Mouse (Mus musculus) lung, embryonic 16.5 days (tissue): ENCODE measurements around the gene Ttc28. TPM values are rescaled to one million over a fixed set of nuclear protein-coding genes. Genes with fewer than 3 reads are reported as not detected.

Source experiments
- ATAC-seq: fragments of 200-750 bp; cut with Nextera tagmentation; 2 replicates; pipeline ENCODE4 v1.8.0; 2017; ENCODE audit warnings: low read depth, mild to moderate bottlenecking, moderate library complexity
- H3K27ac ChIP-seq: fragments of 300-500 bp; sonication (generic); 2 replicates; pipeline ENCODE4 v1.5.1; 2014; ENCODE audit warnings: mild to moderate bottlenecking, control low read depth, low read length
- H3K27me3 ChIP-seq: fragments of 300-500 bp; sonication (generic); 2 replicates; pipeline ENCODE4 v1.6.1; 2014; ENCODE audit warnings: low read depth, low read length, mixed read lengths; ENCODE audit not compliant: control insufficient read depth, insufficient read depth
- H3K36me3 ChIP-seq: fragments of 300-500 bp; sonication (generic); 2 replicates; pipeline ENCODE4 v1.6.1; 2014; ENCODE audit warnings: low read length; ENCODE audit not compliant: control insufficient read depth, insufficient read depth
- H3K4me1 ChIP-seq: fragments of 300-500 bp; sonication (generic); replicated peaks from 2 replicates; pipeline ENCODE4 v1.6.1; 2014; ENCODE audit warnings: low read length, mixed read lengths; ENCODE audit not compliant: control insufficient read depth, insufficient read depth
- H3K4me2 ChIP-seq: fragments of 300-500 bp; sonication (generic); 2 replicates; pipeline ENCODE4 v1.6.1; 2014; ENCODE audit warnings: low read depth, low read length, control low read depth
- H3K4me3 ChIP-seq: fragments of 300-500 bp; sonication (generic); 2 replicates; pipeline ENCODE4 v1.5.1; 2014; ENCODE audit warnings: mild to moderate bottlenecking, low read length, control low read depth
- H3K9ac ChIP-seq: fragments of 300-500 bp; sonication (generic); 2 replicates; pipeline ENCODE4 v1.6.1; 2014; ENCODE audit warnings: low read length, control low read depth
- H3K9me3 ChIP-seq: fragments of 300-500 bp; sonication (generic); 2 replicates; pipeline ENCODE4 v1.6.1; 2016; ENCODE audit warnings: low read length; ENCODE audit not compliant: control insufficient read depth
- WGBS: fragments of 180-500 bp; shearing (Covaris S2); extraction: QIAGEN DNeasy Blood & Tissue Kit; methylation state at CpG from one replicate; pipeline ENCODE4 v1.1.7; 2014; 5-methylcytosine and 5-hydroxymethylcytosine counted together
- polyA plus RNA-seq: library from polyadenylated mRNA; unstranded; fragments of >200 nt; fragmentation: Nextera tagmentation; extraction: Ambion mirVana; gene quantifications from 2 replicates; pipeline ENCODE4 v1.2.1, GENCODE M21; 2015

Gene Ttc28
- polyA plus RNA-seq, 1 experiment from 2014 or later = 8.4 TPM

- WGBS = 69% methylated on average over 11 of the region's 11 CpGs
- no peak for ATAC-seq
- Histone ChIP-seq H3K4me2 (no peak overlapping the region), H3K27me3 (no peaks in the 10 kb centered on the region), H3K4me1 (peaks cover 7% of the 10 kb centered on the region; the same call in 1 of the 2 replicates), H3K9me3 (no peaks in the 10 kb centered on the region), H3K27ac (no peak overlapping the region), H3K4me3 (no peak overlapping the region), H3K36me3 (no peaks in the 10 kb centered on the region), H3K9ac (no peak overlapping the region)
Observed at GRCm38 (mm10) chr5:110967483-110968055, 88.0 kb downstream of the Ttc28 start.

- Histone ChIP-seq H3K36me3 (no peaks in the 10 kb centered on the region), H3K4me1 (peaks cover 7% of the 10 kb centered on the region; the same call in 1 of the 2 replicates), H3K27ac (no peak overlapping the region), H3K9ac (no peak overlapping the region), H3K4me2 (no peak overlapping the region), H3K9me3 (no peaks in the 10 kb centered on the region), H3K27me3 (no peaks in the 10 kb centered on the region), H3K4me3 (no peak overlapping the region)
- ATAC-seq = no peak
- 61% methylated on average over 1 of the region's 1 CpGs for WGBS
Observed at GRCm38 (mm10) chr5:110968566-110968965, 89.0 kb downstream of the Ttc28 start.

- peaks cover 7% of the 10 kb centered on the region; the same call in 1 of the 2 replicates for H3K4me1 ChIP-seq
- no peak overlapping the region for H3K27ac ChIP-seq
- no peak overlapping the region for H3K4me2 ChIP-seq
- no peak overlapping the region for H3K4me3 ChIP-seq
- 43% methylated on average over 9 of the region's 9 CpGs for WGBS
- 0 out of 2 replicates have a peak, but pooled peaks cover 2% of the 10 kb centered on the region for H3K36me3 ChIP-seq
- peak; percentile 41; the same call in 1 of the 2 replicates for ATAC-seq
- H3K9me3 ChIP-seq = 0 out of 2 replicates have a peak, but pooled peaks cover 4% of the 10 kb centered on the region
- no peaks in the 10 kb centered on the region for H3K27me3 ChIP-seq
- H3K9ac ChIP-seq = no peak overlapping the region
Observed at GRCm38 (mm10) chr5:110970162-110970780, 90.7 kb downstream of the Ttc28 start.

DNA sequence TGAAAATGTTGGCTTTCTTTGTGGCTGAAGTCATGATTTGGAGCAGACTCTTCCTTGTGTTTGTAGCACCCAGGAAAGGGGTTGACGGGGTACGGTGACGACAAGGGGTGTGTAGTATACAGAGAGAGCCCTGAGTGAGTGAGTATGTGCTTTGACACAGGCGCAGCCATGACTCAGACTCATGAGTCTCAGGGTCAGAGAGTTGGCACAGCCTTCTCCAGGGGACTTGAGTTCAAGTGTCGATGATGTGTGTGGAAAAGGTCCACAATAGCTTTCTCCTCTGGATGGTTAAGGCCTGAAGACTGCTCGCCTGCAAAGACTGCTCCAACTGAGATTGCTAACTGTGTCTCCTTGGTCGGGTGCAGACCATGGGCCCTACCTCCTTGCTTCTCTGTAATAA lies 97.1 kb downstream of the Ttc28 start:
- Histone ChIP-seq H3K4me3 (no peak overlapping the region), H3K4me1 (peaks cover 8% of the 10 kb centered on the region), H3K9ac (no peak overlapping the region), H3K27ac (no peak overlapping the region), H3K9me3 (0 out of 2 replicates have a peak, but pooled peaks cover 4% of the 10 kb centered on the region), H3K4me2 (no peak overlapping the region), H3K36me3 (0 out of 2 replicates have a peak, but pooled peaks cover 2% of the 10 kb centered on the region), H3K27me3 (no peaks in the 10 kb centered on the region)
- 78% methylated on average over 7 of the region's 7 CpGs for WGBS
- ATAC-seq = no peak

DNA sequence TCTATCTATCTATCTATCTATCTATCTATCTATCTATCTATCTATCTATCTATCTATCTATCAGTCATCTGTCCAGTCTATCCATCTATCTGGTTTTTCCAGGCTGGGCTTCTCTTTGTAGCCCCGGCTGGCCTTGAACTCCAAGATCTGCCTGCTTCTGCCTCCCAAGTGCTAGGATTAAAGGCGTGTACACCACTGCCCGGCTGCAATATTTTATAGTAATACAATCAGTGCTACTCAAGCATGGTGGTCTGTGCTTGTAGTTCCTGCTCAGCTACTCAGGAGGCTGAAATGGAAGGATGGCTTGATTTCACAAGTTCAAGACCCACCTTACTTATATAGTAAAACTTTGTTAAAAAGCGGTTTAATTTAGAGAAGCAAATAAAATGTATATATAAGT lies 98.2 kb downstream of the Ttc28 start:
- Histone ChIP-seq H3K36me3 (0 out of 2 replicates have a peak, but pooled peaks cover 2% of the 10 kb centered on the region), H3K9me3 (0 out of 2 replicates have a peak, but pooled peaks cover 4% of the 10 kb centered on the region), H3K4me3 (no peak overlapping the region), H3K27me3 (no peaks in the 10 kb centered on the region), H3K9ac (no peak overlapping the region), H3K27ac (no peak overlapping the region), H3K4me1 (peaks cover 11% of the 10 kb centered on the region), H3K4me2 (no peak overlapping the region)
- 81% methylated on average over 4 of the region's 4 CpGs for WGBS
- no peak for ATAC-seq

DNA sequence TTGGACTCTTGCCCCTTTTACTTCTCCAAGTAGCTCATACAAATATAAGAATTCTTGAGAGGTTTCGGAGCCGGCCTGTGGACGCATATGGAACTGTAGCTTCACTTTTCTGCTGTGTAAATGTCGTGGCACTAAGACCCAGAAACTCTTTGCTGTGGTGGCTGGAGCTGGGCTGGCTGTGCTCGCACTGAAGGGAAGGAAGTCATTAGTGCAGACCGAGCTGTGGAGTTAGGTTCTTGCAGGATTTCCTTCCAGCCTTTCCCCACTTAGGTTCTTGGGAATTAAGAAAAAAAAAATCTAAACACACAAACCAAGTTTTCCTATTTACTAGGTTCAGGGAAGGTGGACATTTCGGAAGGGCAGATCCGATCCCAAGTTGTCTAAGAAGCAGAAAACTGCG lies 98.9 kb downstream of the Ttc28 start:
- Histone ChIP-seq H3K9me3 (0 out of 2 replicates have a peak, but pooled peaks cover 4% of the 10 kb centered on the region), H3K4me1 (peaks cover 11% of the 10 kb centered on the region), H3K9ac (peak overlapping the region; percentile 89), H3K36me3 (0 out of 2 replicates have a peak, but pooled peaks cover 2% of the 10 kb centered on the region), H3K27ac (peak overlapping the region; percentile 98), H3K27me3 (no peaks in the 10 kb centered on the region), H3K4me2 (peak overlapping the region; percentile 89), H3K4me3 (peak overlapping the region; percentile 78)
- peak; percentile 91 for ATAC-seq
- under 1% methylated on average over 9 of the region's 9 CpGs for WGBS

DNA sequence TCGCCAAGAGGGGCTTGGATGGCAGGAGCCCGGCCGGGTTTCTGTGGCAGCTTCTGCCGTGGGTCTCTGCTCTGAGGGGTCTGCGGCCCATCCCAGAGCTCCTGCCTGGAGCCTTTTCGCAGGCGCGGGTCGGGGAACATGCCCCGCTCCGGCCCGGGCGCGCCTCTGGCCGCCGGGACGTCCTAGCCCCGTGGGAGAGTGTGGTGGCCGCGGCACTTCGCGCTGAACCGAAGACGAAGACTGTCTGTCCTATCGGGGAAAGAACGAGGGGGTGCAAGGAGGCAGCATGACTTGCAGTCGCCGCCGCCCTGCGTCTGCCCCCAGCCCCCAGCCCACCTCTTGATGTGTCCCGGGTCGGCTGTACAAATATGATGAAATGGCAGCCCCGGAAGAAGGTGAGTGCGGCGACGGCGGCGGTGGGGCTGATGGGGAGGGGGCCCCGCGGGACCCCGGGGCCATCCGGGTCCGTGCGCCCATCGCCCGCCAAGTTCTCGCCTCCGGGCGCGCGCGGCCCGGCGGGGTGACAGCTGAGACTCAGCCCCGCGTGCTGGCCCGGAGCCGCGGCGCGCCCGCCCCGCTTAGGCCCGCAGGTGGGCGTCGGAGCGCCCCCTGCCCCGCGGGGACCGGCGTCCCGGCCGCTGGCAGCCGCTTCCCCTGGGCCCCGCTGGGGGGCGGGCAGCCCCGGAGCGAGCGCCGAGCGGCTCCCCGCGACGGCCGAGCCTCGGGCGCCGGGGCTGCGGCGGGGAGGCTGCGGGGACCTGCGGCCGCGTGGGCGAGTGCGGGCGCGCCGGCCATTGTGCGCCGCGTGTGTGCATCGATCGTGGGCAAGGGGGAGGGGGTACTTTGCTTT lies 99.6 kb downstream of the Ttc28 start:
- 0 out of 2 replicates have a peak, but pooled peaks cover 2% of the 10 kb centered on the region for H3K36me3 ChIP-seq
- H3K9me3 ChIP-seq = 0 out of 2 replicates have a peak, but pooled peaks cover 4% of the 10 kb centered on the region
- peak overlapping the region; percentile 78 for H3K4me3 ChIP-seq
- peak overlapping the region; percentile 89 for H3K4me2 ChIP-seq
- peak; percentile 71 for ATAC-seq
- peak overlapping the region; percentile 98 for H3K27ac ChIP-seq
- H3K9ac ChIP-seq = peak overlapping the region; percentile 89
- under 1% methylated on average over 88 of the region's 104 CpGs for WGBS
- no peaks in the 10 kb centered on the region for H3K27me3 ChIP-seq
- H3K4me1 ChIP-seq = peaks cover 12% of the 10 kb centered on the region

DNA sequence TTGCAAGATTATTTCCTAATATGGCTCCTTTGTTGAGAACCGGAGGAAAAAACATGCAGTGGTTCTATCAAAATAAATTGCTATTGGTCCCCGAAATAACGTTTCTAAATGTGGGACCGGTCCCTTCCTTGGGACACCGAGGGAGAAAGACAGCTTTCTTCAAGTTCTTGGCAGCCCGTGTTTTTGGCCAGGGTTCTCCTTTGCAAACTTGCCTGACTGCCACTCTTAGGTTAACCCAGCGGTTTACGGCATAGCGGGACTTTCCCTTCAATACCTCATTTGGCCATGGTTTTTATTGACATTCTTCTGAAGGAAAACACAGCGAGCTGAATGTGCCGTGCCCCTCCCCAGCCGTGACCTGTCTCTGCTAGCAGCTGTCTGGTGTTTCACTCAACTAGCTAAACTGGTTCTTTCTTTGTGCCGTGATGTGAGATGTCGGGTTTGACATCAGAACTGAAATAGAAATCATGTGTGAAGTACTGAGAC lies 100.3 kb downstream of the Ttc28 start:
- peak overlapping the region; percentile 98 for H3K27ac ChIP-seq
- H3K9ac ChIP-seq = peak overlapping the region; percentile 89
- WGBS = under 1% methylated on average over 14 of the region's 14 CpGs
- peaks cover 13% of the 10 kb centered on the region for H3K4me1 ChIP-seq
- peak; percentile 73 for ATAC-seq
- H3K4me2 ChIP-seq = peak overlapping the region; percentile 89
- H3K27me3 ChIP-seq = no peaks in the 10 kb centered on the region
- no peaks in the 10 kb centered on the region for H3K36me3 ChIP-seq
- peak overlapping the region; percentile 78 for H3K4me3 ChIP-seq
- no peaks in the 10 kb centered on the region for H3K9me3 ChIP-seq
